Mouse (Mus musculus) liver, postnatal 0 days (tissue): ENCODE results near the gene Glis2. TPM values are rescaled to one million over a fixed set of nuclear protein-coding genes. Genes with fewer than 3 reads are reported as not detected.

Experiments
- ATAC-seq: fragments of 200-750 bp; cut with Nextera tagmentation; 2 replicates; pipeline ENCODE4 v1.8.0; 2017; ENCODE audit warnings: mild to moderate bottlenecking, moderate library complexity
- DNase-seq: peaks from one replicate; pipeline ENCODE4 v3.0.0-alpha.2; 2016
- H3K27ac ChIP-seq: fragments of 300-500 bp; sonication (generic); 2 replicates; pipeline ENCODE4 v1.5.1; 2014; ENCODE audit warnings: antibody characterized with exemption, moderate library complexity, mild to moderate bottlenecking, low read depth
- H3K27me3 ChIP-seq: fragments of 300-500 bp; sonication (generic); 2 replicates; pipeline ENCODE4 v1.6.1; 2014; ENCODE audit warnings: low read length, control low read depth, mixed read lengths; ENCODE audit not compliant: insufficient read depth
- H3K36me3 ChIP-seq: fragments of 300-500 bp; sonication (generic); replicated peaks from 2 replicates; pipeline ENCODE4 v1.6.1; 2014; ENCODE audit warnings: mild to moderate bottlenecking, control low read depth, low read length, moderate library complexity, mixed read lengths; ENCODE audit not compliant: insufficient read depth
- H3K4me1 ChIP-seq: fragments of 300-500 bp; sonication (generic); 2 replicates; pipeline ENCODE4 v1.6.1; 2014; ENCODE audit warnings: antibody characterized with exemption, mild to moderate bottlenecking, control low read depth; ENCODE audit not compliant: insufficient read depth
- H3K4me2 ChIP-seq: fragments of 300-500 bp; sonication (generic); 2 replicates; pipeline ENCODE4 v1.6.1; 2014; ENCODE audit warnings: low read depth, mild to moderate bottlenecking, low read length, moderate library complexity, mixed read lengths
- H3K4me3 ChIP-seq: fragments of 300-500 bp; sonication (generic); 2 replicates; pipeline ENCODE4 v1.5.1; 2014; ENCODE audit warnings: low read depth, low read length
- H3K9ac ChIP-seq: fragments of 300-500 bp; sonication (generic); replicated peaks from 2 replicates; pipeline ENCODE4 v1.6.1; 2014; ENCODE audit warnings: mild to moderate bottlenecking, moderate library complexity
- H3K9me3 ChIP-seq: fragments of 300-500 bp; sonication (generic); 2 replicates; pipeline ENCODE4 v1.6.1; 2016; ENCODE audit warnings: mild to moderate bottlenecking, control low read depth, low read length, mixed read lengths
- CTCF ChIP-seq: sonication (generic); IDR thresholded peaks from 2 replicates; pipeline ENCODE4 v1.5.1; 2016; ENCODE audit warnings: antibody characterized with exemption, low read depth
- EP300 ChIP-seq: IDR thresholded peaks from 2 replicates; pipeline ENCODE4 v1.6.1; 2016; ENCODE audit warnings: antibody characterized with exemption, low read depth, mild to moderate bottlenecking
- WGBS: fragments of 180-500 bp; shearing (Covaris S2); extraction: QIAGEN DNeasy Blood & Tissue Kit; methylation state at CpG from one replicate; pipeline ENCODE4 v1.1.7; 2014; ENCODE audit not compliant: insufficient replicate concordance; 5-methylcytosine and 5-hydroxymethylcytosine counted together
- polyA plus RNA-seq: library from polyadenylated mRNA; unstranded; fragments of >200 nt; fragmentation: Nextera tagmentation; extraction: Ambion mirVana; gene quantifications from 2 replicates; pipeline ENCODE4 v1.2.1, GENCODE M21; 2015

Gene Glis2
- polyA plus RNA-seq, 1 experiment from 2014 or later, result 1.7 TPM

GRCm38 (mm10) chr16:4661605-4662004, 67.1 kb downstream of the Glis2 start:
- Histone ChIP-seq H3K9me3 (no peaks in the 10 kb centered on the region), H3K9ac (no peak overlapping the region), H3K27me3 (no peaks in the 10 kb centered on the region), H3K4me2 (no peak overlapping the region), H3K27ac (no peak overlapping the region), H3K4me1 (no peaks in the 10 kb centered on the region), H3K36me3 (peaks cover 46% of the 10 kb centered on the region), H3K4me3 (no peak overlapping the region)
- ATAC-seq (no peak), DNase-seq (no peak)
- 86% methylated on average over 2 of the region's 2 CpGs for whole genome bisulfite sequencing
- TF ChIP-seq CTCF, result no peak
- no peak for TF ChIP-seq EP300

GRCm38 (mm10) chr16:4663806-4664205, 69.3 kb downstream of the Glis2 start:
- Histone ChIP-seq H3K4me1 (no peaks in the 10 kb centered on the region), H3K36me3 (peaks cover 59% of the 10 kb centered on the region), H3K4me3 (no peak overlapping the region), H3K27ac (no peak overlapping the region), H3K27me3 (no peaks in the 10 kb centered on the region), H3K9ac (no peak overlapping the region), H3K4me2 (no peak overlapping the region), H3K9me3 (no peaks in the 10 kb centered on the region)
- TF ChIP-seq EP300 (no peak), CTCF (no peak)
- WGBS, result 78% methylated on average over 2 of the region's 2 CpGs
- DNase-seq, result no peak
- ATAC-seq, result no peak

GRCm38 (mm10) chr16:4665726-4666125, 71.2 kb downstream of the Glis2 start:
- no peaks in the 10 kb centered on the region for H3K4me1 ChIP-seq
- no peaks in the 10 kb centered on the region for H3K27me3 ChIP-seq
- H3K4me2 ChIP-seq, result no peak overlapping the region
- 83% methylated on average over 2 of the region's 2 CpGs for WGBS
- no peak overlapping the region for H3K27ac ChIP-seq
- no peaks in the 10 kb centered on the region for H3K9me3 ChIP-seq
- TF ChIP-seq EP300 (no peak), CTCF (no peak)
- ATAC-seq (no peak), DNase-seq (no peak)
- H3K36me3 ChIP-seq, result peaks cover 68% of the 10 kb centered on the region
- no peak overlapping the region for H3K9ac ChIP-seq
- H3K4me3 ChIP-seq, result no peak overlapping the region

GRCm38 (mm10) chr16:4667190-4667808, 72.8 kb downstream of the Glis2 start:
- Histone ChIP-seq H3K27ac (no peak overlapping the region), H3K4me1 (no peaks in the 10 kb centered on the region), H3K9ac (no peak overlapping the region), H3K36me3 (peaks cover 63% of the 10 kb centered on the region), H3K4me2 (no peak overlapping the region), H3K4me3 (no peak overlapping the region), H3K27me3 (no peaks in the 10 kb centered on the region), H3K9me3 (no peaks in the 10 kb centered on the region)
- DNase-seq (peak; percentile 86), ATAC-seq (peak; percentile 84)
- WGBS, result 30% methylated on average over 3 of the region's 3 CpGs
- TF ChIP-seq EP300 (no peak), CTCF (peak; percentile 94)

GRCm38 (mm10) chr16:4670317-4670716, 75.8 kb downstream of the Glis2 start:
- no peak for TF ChIP-seq CTCF
- no peak for TF ChIP-seq EP300
- DNase-seq (no peak), ATAC-seq (0 out of 2 replicates have a peak, but pooled peaks have one; percentile 18)
- Histone ChIP-seq H3K4me2 (no peak overlapping the region), H3K27ac (no peak overlapping the region), H3K9ac (no peak overlapping the region), H3K36me3 (peaks cover 66% of the 10 kb centered on the region), H3K9me3 (no peaks in the 10 kb centered on the region), H3K4me1 (peaks cover 2% of the 10 kb centered on the region; the same call in 1 of the 2 replicates), H3K27me3 (no peaks in the 10 kb centered on the region), H3K4me3 (no peak overlapping the region)
- 72% methylated on average over 5 of the region's 5 CpGs for WGBS

GRCm38 (mm10) chr16:4674091-4674490, 79.6 kb downstream of the Glis2 start:
- no peaks in the 10 kb centered on the region for H3K9me3 ChIP-seq
- H3K9ac ChIP-seq, result no peak overlapping the region
- no peak for DNase-seq
- H3K36me3 ChIP-seq, result peaks cover 45% of the 10 kb centered on the region
- H3K27me3 ChIP-seq, result no peaks in the 10 kb centered on the region
- 29% methylated on average over 4 of the region's 4 CpGs for WGBS
- H3K27ac ChIP-seq, result peak overlapping the region; percentile 69
- H3K4me3 ChIP-seq, result no peak overlapping the region
- H3K4me2 ChIP-seq, result peak overlapping the region; percentile 10; the same call in 1 of the 2 replicates
- peaks cover 20% of the 10 kb centered on the region for H3K4me1 ChIP-seq
- ATAC-seq, result no peak
- TF ChIP-seq EP300, result peak; percentile 60; the same call in 1 of the 2 replicates
- no peak for TF ChIP-seq CTCF

Other genes starting within 250 kb of the Glis2 start
- 0.80 and 0.94 TPM in 2 replicates for gene Adcy9, start 174.2 kb upstream of the Glis2 start, polyA plus RNA-seq
- 1.00 and 3.0 TPM in 2 replicates for gene Srl, start 52.9 kb upstream of the Glis2 start, polyA plus RNA-seq
- gene Tfap4, start 34.9 kb upstream of the Glis2 start, polyA plus RNA-seq, result 3.9 and 5.6 TPM in 2 replicates
- 59.7 and 66.3 TPM in 2 replicates for gene Pam16, start 30.3 kb downstream of the Glis2 start, polyA plus RNA-seq
- gene Vasn, start 45.2 kb downstream of the Glis2 start, polyA plus RNA-seq, result 1.6 and 1.9 TPM in 2 replicates
- 66.0 and 70.5 TPM in 2 replicates for gene Dnaja3, start 45.3 kb downstream of the Glis2 start, polyA plus RNA-seq
- 6.8 and 10.3 TPM in 2 replicates for gene Coro7, start 85.1 kb downstream of the Glis2 start, polyA plus RNA-seq
- gene Nmral1, start 124.6 kb downstream of the Glis2 start, polyA plus RNA-seq, result 20.4 and 24.1 TPM in 2 replicates
- 56.8 and 57.7 TPM in 2 replicates for gene Hmox2, start 131.6 kb downstream of the Glis2 start, polyA plus RNA-seq
- 46.8 and 50.3 TPM in 2 replicates for gene Cdip1, start 195.6 kb downstream of the Glis2 start, polyA plus RNA-seq
- 0.09 TPM in 1 of 2 replicates, not detected in the other for gene 4930562C15Rik, start 240.7 kb downstream of the Glis2 start, polyA plus RNA-seq